Mouse (Mus musculus) forebrain, embryonic 10.5 days (tissue): ENCODE measurements at regions not wholly inside any gene's neighbourhood (a gene's known extent, or its start where the extent isn't known, plus 50 kb on each side); places are given as distances from the start of the nearest gene placed in this dataset.

ENCODE experiments used
- DNase-seq: peaks from one replicate; pipeline ENCODE4 v3.0.0-alpha.2; 2017; ENCODE audit warnings: low spot score; ENCODE audit errors: extremely low spot score
- H3K27ac ChIP-seq: fragments of 300-500 bp; sonication (generic); 2 replicates; pipeline ENCODE4 v1.5.1; 2016; ENCODE audit warnings: mild to moderate bottlenecking
- H3K27me3 ChIP-seq: fragments of 300-500 bp; sonication (generic); 2 replicates; pipeline ENCODE4 v1.6.1; 2016; ENCODE audit warnings: mild to moderate bottlenecking; ENCODE audit not compliant: poor library complexity, severe bottlenecking
- H3K36me3 ChIP-seq: fragments of 300-500 bp; sonication (generic); replicated peaks from 2 replicates; pipeline ENCODE4 v1.6.1; 2016; ENCODE audit warnings: mild to moderate bottlenecking, moderate library complexity
- H3K4me1 ChIP-seq: fragments of 300-500 bp; sonication (generic); 2 replicates; pipeline ENCODE4 v1.6.1; 2016
- H3K4me3 ChIP-seq: fragments of 300-500 bp; sonication (generic); 2 replicates; pipeline ENCODE4 v1.5.1; 2016; ENCODE audit warnings: mild to moderate bottlenecking, moderate library complexity
- H3K9me3 ChIP-seq: fragments of 300-500 bp; sonication (generic); 2 replicates; pipeline ENCODE4 v1.6.1; 2016; ENCODE audit warnings: mild to moderate bottlenecking, moderate library complexity
- WGBS: fragments of 180-500 bp; shearing (Covaris S2); methylation state at CpG from one replicate; pipeline ENCODE4 v1.1.7; 2016; 5-methylcytosine and 5-hydroxymethylcytosine counted together

DNA sequence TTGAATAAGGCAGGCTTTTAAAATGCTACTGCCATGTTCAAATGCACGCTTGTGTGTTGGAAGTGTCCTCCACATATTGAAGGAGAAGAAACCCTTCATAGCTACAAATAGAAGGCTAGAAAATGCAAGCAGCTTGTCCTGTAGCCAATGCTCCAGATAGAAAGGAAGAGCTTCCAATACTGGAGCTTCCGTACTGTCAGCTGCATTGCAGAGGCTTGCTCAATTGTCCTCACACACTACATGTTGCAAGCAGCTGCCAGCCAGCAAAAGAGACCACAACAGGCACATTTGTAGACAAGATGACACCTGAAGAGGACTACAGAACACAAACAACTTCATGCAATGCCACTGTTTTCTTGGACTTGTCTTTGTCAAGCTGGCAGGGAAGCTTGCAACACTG is 314.0 kb downstream of the Inhba start:
- WGBS, result 93% methylated on average over 2 of the region's 2 CpGs
- DNase-seq, result no peak
- no peaks in the 10 kb centered on the region for H3K9me3 ChIP-seq

DNA sequence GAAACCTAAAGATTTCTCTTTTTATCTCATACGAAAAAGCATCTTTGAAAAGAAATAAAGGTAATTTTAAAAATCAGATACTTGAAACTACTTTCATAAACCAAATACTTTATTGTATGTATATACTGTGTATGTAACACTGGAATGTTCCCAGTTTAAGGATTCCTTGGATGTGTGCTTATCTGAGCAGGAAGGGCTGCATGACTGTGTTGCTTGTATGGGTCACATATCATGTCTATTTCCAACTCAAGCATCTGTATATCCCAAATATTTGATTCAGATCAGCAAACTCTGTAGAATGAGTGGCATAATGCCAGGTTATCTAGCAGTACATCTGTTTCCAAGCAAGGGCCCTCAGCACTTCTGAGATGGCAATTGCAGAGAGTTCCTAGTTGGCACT is 330.1 kb downstream of the Inhba start:
- WGBS, result 95% methylated on average over 1 of the region's 1 CpGs
- no peak overlapping the region for H3K27ac ChIP-seq
- DNase-seq, result no peak
- H3K36me3 ChIP-seq, result no peaks in the 10 kb centered on the region
- H3K9me3 ChIP-seq, result no peaks in the 10 kb centered on the region
- no peak overlapping the region for H3K4me3 ChIP-seq
- no peaks in the 10 kb centered on the region for H3K27me3 ChIP-seq
- no peaks in the 10 kb centered on the region for H3K4me1 ChIP-seq

More for the DNA sequence above, 314.0 kb downstream of the Inhba start:
- Histone ChIP-seq H3K4me1 (no peaks in the 10 kb centered on the region), H3K4me3 (no peak overlapping the region), H3K27me3 (no peaks in the 10 kb centered on the region), H3K36me3 (no peaks in the 10 kb centered on the region), H3K27ac (no peak overlapping the region)

DNA sequence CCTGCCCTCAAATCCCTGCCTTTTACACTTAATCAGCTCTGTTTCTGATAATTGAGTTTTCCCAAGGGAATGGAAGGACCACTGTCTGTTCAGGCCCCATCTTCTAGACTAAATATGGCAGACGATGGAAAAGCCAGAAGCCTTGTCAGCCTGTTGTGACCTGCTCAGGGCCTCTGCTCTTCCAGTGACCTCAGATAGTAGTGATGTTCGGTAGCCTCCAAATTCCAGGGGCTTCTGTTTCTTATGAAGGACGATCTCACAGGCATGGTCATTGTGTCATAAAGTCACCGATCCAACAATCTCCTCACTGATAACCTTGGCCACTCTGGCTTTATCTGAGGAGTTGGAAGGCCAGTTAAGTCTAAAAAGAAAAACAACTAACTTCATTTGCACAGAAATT is 330.5 kb downstream of the Inhba start:
- no peaks in the 10 kb centered on the region for H3K36me3 ChIP-seq
- H3K9me3 ChIP-seq, result no peaks in the 10 kb centered on the region
- H3K4me3 ChIP-seq, result no peak overlapping the region
- H3K27ac ChIP-seq, result no peak overlapping the region
- WGBS, result 83% methylated on average over 4 of the region's 4 CpGs
- no peaks in the 10 kb centered on the region for H3K27me3 ChIP-seq
- DNase-seq, result no peak
- H3K4me1 ChIP-seq, result no peaks in the 10 kb centered on the region

DNA sequence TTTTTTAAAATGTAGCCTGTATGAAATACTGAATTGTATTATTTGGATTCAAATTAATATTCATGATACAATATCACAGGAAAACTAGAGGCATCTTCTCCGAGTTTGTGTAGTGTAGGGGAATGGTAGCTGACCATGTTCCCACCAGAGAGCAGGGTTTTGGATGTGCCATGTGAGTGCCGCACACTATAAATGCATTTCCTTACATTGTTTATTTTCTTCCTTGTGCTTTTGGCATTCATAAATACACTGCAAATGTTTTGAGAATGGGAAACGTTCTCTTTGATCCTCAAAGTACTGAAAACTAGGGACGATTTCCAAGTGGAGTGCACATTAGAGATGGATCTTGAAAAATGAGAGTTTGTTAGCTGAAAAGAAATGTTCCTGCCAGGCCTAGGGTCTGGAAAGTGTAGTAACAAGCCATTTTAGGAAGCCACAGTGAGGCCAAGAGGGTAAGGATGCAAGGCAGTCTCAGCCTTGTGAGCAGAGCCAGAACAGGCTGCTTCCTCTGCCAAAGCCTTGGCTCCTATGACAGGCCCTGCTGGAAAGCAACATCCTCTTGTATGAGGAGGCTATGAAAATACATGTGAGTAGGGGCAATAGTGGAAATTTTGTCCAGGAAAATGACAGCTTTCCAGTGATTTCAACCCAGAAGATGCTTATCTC is 331.8 kb downstream of the Inhba start:
- Histone ChIP-seq H3K36me3 (no peaks in the 10 kb centered on the region), H3K27ac (no peak overlapping the region), H3K9me3 (no peaks in the 10 kb centered on the region), H3K4me3 (no peak overlapping the region), H3K4me1 (no peaks in the 10 kb centered on the region), H3K27me3 (no peaks in the 10 kb centered on the region)
- DNase-seq, result no peak
- 91% methylated on average over 4 of the region's 4 CpGs for WGBS

DNA sequence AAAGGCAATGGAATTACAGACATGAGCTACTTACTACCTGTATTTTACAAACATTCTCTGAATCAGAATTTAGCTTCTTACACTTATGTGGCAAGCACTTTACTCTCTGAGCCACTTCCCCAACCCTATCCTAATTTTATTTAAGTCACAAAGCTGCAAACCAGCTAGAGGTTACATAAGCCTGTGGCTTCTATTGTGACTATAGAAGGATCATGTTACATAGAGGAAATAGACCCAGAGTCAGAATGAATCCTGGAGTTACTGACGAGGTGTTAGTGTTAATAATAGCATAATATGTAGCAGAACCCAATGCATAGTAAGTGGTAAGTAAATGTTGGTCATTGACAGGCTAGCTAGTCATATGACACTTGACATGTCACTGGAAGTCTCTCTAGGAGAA is 337.7 kb downstream of the Inhba start:
- DNase-seq, result no peak
- WGBS, result 38% methylated on average over 1 of the region's 1 CpGs

DNA sequence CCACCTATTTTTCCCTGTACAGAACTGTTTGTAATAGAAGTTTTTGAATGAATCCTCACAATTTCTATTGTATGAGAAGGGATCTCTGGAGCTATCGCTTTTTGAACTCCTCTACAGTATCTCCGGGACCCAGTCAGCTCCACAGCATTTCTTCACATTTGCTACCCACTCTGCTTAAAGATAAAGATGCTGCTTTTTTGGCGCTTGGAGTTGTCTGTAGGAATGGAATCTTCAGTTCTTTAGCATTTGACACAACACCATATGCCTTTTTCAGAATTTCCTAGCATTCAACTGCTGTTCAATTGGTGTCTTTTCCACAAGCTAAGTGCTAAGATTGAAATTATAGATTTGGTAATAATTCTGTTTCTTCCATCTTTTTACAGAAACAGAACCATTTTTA is 338.4 kb downstream of the Inhba start:
- DNase-seq, result no peak
- H3K27me3 ChIP-seq, result no peaks in the 10 kb centered on the region
- H3K9me3 ChIP-seq, result no peaks in the 10 kb centered on the region
- no peaks in the 10 kb centered on the region for H3K4me1 ChIP-seq
- 90% methylated on average over 3 of the region's 3 CpGs for WGBS
- no peak overlapping the region for H3K27ac ChIP-seq
- no peak overlapping the region for H3K4me3 ChIP-seq
- no peaks in the 10 kb centered on the region for H3K36me3 ChIP-seq

More for the DNA sequence above, 337.7 kb downstream of the Inhba start:
- Histone ChIP-seq H3K9me3 (no peaks in the 10 kb centered on the region), H3K4me1 (no peaks in the 10 kb centered on the region), H3K4me3 (no peak overlapping the region), H3K36me3 (no peaks in the 10 kb centered on the region), H3K27me3 (no peaks in the 10 kb centered on the region), H3K27ac (no peak overlapping the region)

DNA sequence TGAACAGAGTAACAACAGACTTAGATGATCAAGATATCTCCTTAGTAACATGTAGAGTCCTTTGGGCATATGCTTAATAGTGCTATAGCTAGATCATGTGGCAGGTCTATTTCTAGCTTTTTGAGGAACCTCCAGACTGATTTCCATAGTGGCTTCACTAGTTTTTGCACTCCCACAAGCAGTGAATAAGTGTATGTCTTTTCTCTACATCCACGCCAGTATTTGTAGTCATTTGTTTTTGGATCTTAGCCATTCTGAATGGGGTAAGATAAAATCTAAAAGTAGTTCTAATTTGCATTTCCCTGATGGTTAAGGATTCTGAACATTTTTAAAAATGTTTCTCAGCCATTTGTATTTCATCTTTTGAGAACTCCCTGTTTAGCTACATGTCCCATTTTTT is 343.7 kb downstream of the Inhba start:
- Histone ChIP-seq H3K27ac (no peak overlapping the region), H3K36me3 (no peaks in the 10 kb centered on the region), H3K27me3 (no peaks in the 10 kb centered on the region), H3K9me3 (no peaks in the 10 kb centered on the region), H3K4me1 (no peaks in the 10 kb centered on the region), H3K4me3 (no peak overlapping the region)
- WGBS, result 93% methylated on average over 1 of the region's 1 CpGs
- no peak for DNase-seq

DNA sequence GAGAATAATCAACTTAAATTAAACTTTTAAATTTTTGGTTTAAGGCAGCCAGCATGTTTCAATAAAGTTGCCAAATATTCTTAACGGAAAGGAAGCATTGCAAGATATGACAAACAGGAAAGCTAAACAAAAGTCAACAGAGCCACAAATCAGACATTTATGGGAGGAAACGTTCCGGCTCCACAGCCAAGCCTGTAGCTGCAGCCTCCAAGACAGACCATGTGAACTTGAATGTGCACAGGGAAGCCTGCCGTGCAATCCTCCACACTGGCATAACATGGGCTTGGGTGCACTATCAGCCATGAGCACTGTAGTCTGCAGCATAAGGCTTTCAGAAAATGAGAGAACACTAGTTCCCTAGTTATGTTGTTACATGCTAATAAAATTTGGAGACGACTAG is 367.8 kb downstream of the Inhba start:
- WGBS, result 95% methylated on average over 5 of the region's 5 CpGs
- Histone ChIP-seq H3K27ac (no peak overlapping the region), H3K4me3 (no peak overlapping the region), H3K9me3 (no peaks in the 10 kb centered on the region), H3K36me3 (no peaks in the 10 kb centered on the region), H3K4me1 (no peaks in the 10 kb centered on the region), H3K27me3 (no peaks in the 10 kb centered on the region)
- DNase-seq, result no peak

DNA sequence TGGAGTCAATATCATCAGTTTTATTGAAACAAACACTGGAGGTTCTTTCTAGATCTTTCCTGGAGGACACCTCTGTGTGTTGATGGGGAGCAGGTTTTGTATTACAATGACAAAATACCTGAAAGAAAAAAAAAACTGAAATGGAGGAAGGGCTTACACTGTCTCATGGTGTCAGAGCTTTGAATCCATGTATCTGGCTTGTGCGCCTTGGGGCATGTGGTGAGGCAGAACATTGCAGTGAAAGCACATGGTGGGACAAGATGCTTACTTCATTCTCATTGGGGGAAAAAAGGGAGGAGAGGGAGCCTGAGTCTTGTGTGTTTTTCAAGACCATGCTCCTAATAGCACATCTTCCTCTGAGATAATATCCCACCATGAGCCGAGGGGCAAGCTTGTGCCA is 368.3 kb downstream of the Inhba start:
- no peaks in the 10 kb centered on the region for H3K36me3 ChIP-seq
- H3K27ac ChIP-seq, result no peak overlapping the region
- DNase-seq, result no peak
- WGBS, result 95% methylated on average over 2 of the region's 2 CpGs
- H3K27me3 ChIP-seq, result no peaks in the 10 kb centered on the region
- no peak overlapping the region for H3K4me3 ChIP-seq
- H3K4me1 ChIP-seq, result no peaks in the 10 kb centered on the region
- no peaks in the 10 kb centered on the region for H3K9me3 ChIP-seq

DNA sequence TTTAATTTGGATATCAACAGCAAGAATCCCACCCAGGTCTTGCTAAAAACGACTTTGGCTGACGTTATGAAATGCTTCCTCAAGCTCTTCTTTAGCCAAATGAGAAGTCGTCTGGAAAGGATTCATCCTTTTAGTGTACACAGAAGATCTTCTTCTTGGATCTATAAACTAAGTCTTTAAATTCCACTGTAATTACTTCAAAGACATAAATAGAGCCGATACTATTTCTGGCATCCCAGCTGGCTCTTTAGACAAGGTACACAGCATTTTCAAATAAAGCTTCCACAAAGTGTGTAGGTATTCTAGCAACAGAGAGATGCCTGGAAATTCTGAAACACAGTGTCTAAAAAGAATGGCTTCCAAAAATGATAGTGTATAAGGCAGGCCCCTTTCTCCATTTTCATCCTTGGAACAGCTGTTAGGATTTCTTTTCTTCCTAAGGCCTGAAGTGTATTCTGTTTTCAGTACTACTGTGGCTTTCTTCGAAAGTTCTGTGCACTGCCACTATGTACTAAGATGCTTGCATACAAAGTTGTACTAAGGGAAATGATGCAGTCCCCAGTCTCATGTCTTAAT is 371.4 kb downstream of the Inhba start:
- no peak overlapping the region for H3K27ac ChIP-seq
- no peak for DNase-seq
- H3K27me3 ChIP-seq, result no peaks in the 10 kb centered on the region
- 87% methylated on average over 5 of the region's 5 CpGs for WGBS
- H3K4me1 ChIP-seq, result no peaks in the 10 kb centered on the region
- no peak overlapping the region for H3K4me3 ChIP-seq
- H3K9me3 ChIP-seq, result no peaks in the 10 kb centered on the region
- H3K36me3 ChIP-seq, result no peaks in the 10 kb centered on the region

DNA sequence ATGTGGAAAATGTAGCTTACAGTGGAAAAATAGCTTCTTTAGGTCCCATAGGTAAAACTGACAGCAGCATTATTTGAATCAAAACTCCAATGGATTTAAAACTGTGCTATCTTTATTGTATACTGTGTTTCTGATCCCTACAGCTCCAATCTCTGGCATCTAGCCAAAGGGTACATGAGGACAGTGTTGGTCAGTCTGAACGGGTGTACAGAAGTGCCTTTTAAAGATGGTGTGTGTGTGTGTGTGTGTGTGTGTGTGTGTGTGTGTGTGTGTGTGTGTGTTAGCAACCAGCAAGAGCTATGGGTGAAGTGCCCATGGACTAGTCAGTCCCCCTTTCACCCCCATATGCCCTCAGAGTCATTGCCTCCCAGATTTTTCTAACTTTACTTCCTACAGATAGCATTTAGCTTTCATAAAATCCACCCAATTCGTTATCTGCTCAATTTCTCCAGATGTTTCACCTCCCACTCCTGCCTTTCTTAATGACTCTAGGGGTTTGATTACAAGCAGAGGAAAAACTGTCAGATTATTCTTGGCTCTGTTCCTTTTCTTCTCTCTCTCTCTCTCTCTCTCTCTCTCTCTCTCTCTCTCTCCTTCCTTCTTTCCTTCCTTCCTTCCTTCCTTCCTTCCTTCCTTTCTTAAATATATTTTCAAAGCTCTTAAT is 404.8 kb downstream of the Inhba start:
- no peaks in the 10 kb centered on the region for H3K9me3 ChIP-seq
- no peaks in the 10 kb centered on the region for H3K27me3 ChIP-seq
- no peak overlapping the region for H3K27ac ChIP-seq
- no peaks in the 10 kb centered on the region for H3K4me1 ChIP-seq
- DNase-seq, result no peak
- H3K4me3 ChIP-seq, result no peak overlapping the region
- H3K36me3 ChIP-seq, result no peaks in the 10 kb centered on the region
- WGBS, result 84% methylated on average over 2 of the region's 2 CpGs

DNA sequence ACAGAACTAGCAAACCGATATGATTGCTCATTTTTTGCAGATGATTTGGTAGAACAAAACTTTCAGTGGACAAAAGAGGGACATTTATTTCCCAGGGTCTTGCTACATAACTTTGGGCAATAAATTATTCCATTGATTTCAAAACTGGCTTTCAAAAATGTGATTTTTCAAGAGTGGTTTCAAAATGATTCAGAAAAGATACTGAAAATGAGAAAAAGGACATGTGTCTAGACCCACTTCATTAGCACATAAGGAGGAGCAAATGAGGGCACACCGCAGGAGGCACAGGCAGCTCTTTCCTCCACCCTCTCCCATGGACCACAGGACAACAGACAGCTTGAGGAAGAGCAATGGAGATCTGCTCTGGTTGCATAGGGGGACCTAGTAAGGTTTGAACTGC is 412.5 kb downstream of the Inhba start:
- Histone ChIP-seq H3K36me3 (no peaks in the 10 kb centered on the region), H3K27me3 (no peaks in the 10 kb centered on the region), H3K4me1 (no peaks in the 10 kb centered on the region), H3K4me3 (no peak overlapping the region), H3K27ac (no peak overlapping the region), H3K9me3 (no peaks in the 10 kb centered on the region)
- WGBS, result 84% methylated on average over 2 of the region's 2 CpGs
- DNase-seq, result no peak

DNA sequence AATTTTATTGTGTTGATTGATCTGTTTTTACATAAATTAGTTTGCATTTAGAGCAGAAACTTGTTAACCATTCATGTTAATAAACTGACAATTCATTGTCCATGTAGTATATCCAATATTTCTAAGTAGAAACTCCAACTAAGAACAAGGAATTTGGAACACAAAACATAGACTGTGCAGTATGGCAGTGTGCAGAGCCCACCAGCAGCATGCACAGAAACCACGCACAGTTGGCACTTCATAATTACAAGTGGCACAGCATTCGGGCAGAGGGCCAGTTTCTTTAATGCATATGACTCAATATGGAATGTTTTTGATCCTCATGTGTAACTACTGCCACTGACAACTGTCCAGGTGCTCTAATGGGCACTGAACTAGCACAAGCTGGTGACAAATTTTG is 423.8 kb downstream of the Inhba start:
- H3K27ac ChIP-seq, result no peak overlapping the region
- no peaks in the 10 kb centered on the region for H3K36me3 ChIP-seq
- no peak for DNase-seq
- no peaks in the 10 kb centered on the region for H3K9me3 ChIP-seq
- 90% methylated on average over 2 of the region's 2 CpGs for WGBS
- no peak overlapping the region for H3K4me3 ChIP-seq
- no peaks in the 10 kb centered on the region for H3K27me3 ChIP-seq
- no peaks in the 10 kb centered on the region for H3K4me1 ChIP-seq
